14 mouse cellular contexts compared by ENCODE assay signal in genomic region chr14:27341486-27341885, GRCm38 (mm10).
DNase-seq lines count a peak whose midpoint lies in the region; ATAC-seq and TF ChIP-seq lines count a peak whose summit lies in the region.
"Had no signal": no experiment of that assay in that cellular context is flagged by ENCODE, and none has a peak within 500 bp of the region (broad histone marks: within the 10 kb centered on the region; RNA-seq: fewer than 3 reads in every experiment).

No protein-coding gene starts in this region.

- no peak for DNase-seq in heart, embryonic 10.5 days (ENCODE audit: low spot score)
- DNase-seq in heart, adult 8-10 months (ENCODE audit: low spot score): no peak
- peak; percentile 89 for DNase-seq in 416B (ENCODE audit: low read depth)
- no peak for DNase-seq in frontal cortex, adult 2 months (ENCODE audit: extremely low spot score in 1 of 2, low spot score in 1 of 2)
- DNase-seq in midbrain, embryonic 11.5 days (ENCODE audit: low spot score, missing footprints): no peak
- DNase-seq in embryo, embryonic 11 days: no peak
- DNase-seq: adrenal gland, postnatal 10 days; cerebellum, adult 9-10 months had no signal

- peaks cover 30% of the 10 kb centered on the region for H3K4me1 ChIP-seq in heart, embryonic 10.5 days
- H3K4me1 ChIP-seq in brown adipose tissue, adult 24 weeks (ENCODE audit: control insufficient read depth, insufficient read depth, insufficient read length, low read length): peaks cover 31% of the 10 kb centered on the region
- H3K4me1 ChIP-seq in midbrain, embryonic 11.5 days (ENCODE audit: control insufficient read depth, insufficient read depth, low read length): no peaks in the 10 kb centered on the region
- H3K4me1 ChIP-seq: embryonic facial prominence, embryonic 13.5 days had no signal

- TF ChIP-seq POLR2A in myocyte (IDR thresholded peaks at IDR 0.05; ENCODE audit: insufficient read length, low read depth): no peak

- H3K9me3 ChIP-seq in heart, embryonic 10.5 days: no peaks in the 10 kb centered on the region
- H3K9me3 ChIP-seq in midbrain, embryonic 11.5 days (ENCODE audit: control insufficient read depth, low read length): no peaks in the 10 kb centered on the region
- H3K9me3 ChIP-seq: embryonic facial prominence, embryonic 13.5 days; hindbrain, embryonic 13.5 days; limb, embryonic 15.5 days; midbrain, embryonic 10.5 days had no signal

- peak overlapping the region; percentile 60; the same call in 1 of the 2 replicates for H3K27ac ChIP-seq in heart, embryonic 10.5 days
- peak overlapping the region; percentile 4 for H3K27ac ChIP-seq in brown adipose tissue, adult 24 weeks (replicated peaks; ENCODE audit: low read depth, low read length)
- no peak overlapping the region for H3K27ac ChIP-seq in midbrain, embryonic 11.5 days (ENCODE audit: low read depth, low read length)
- H3K27ac ChIP-seq: embryonic facial prominence, embryonic 13.5 days; hindbrain, embryonic 13.5 days; limb, embryonic 15.5 days; midbrain, embryonic 10.5 days had no signal

- no peak for ATAC-seq in midbrain, embryonic 11.5 days (ENCODE audit: low FRiP score)

- peak overlapping the region; percentile 67 for H3K4me2 ChIP-seq in myocyte (ENCODE audit: low read depth)
- H3K4me2 ChIP-seq in midbrain, embryonic 11.5 days: no peak overlapping the region
- H3K4me2 ChIP-seq: embryonic facial prominence, embryonic 13.5 days; hindbrain, embryonic 13.5 days; limb, embryonic 15.5 days had no signal

- H3ac ChIP-seq in myocyte (ENCODE audit: control insufficient read depth, insufficient read length): no peak overlapping the region

- no peak overlapping the region for H3K4me3 ChIP-seq in heart, embryonic 10.5 days
- H3K4me3 ChIP-seq in brown adipose tissue, adult 24 weeks (ENCODE audit: insufficient read depth, low read depth, low read length): no peak overlapping the region
- H3K4me3 ChIP-seq in myocyte: no peak overlapping the region
- no peak overlapping the region for H3K4me3 ChIP-seq in midbrain, embryonic 11.5 days (ENCODE audit: low read depth, low read length)
- H3K4me3 ChIP-seq: embryonic facial prominence, embryonic 13.5 days; hindbrain, embryonic 13.5 days; limb, embryonic 15.5 days; midbrain, embryonic 10.5 days had no signal

- H3K36me3 ChIP-seq in heart, embryonic 10.5 days: no peaks in the 10 kb centered on the region
- no peaks in the 10 kb centered on the region for H3K36me3 ChIP-seq in myocyte (ENCODE audit: control insufficient read depth, insufficient read depth)
- H3K36me3 ChIP-seq in midbrain, embryonic 11.5 days (ENCODE audit: control insufficient read depth, insufficient read depth, low read length): no peaks in the 10 kb centered on the region
- H3K36me3 ChIP-seq: embryonic facial prominence, embryonic 13.5 days; hindbrain, embryonic 13.5 days; limb, embryonic 15.5 days; midbrain, embryonic 10.5 days had no signal

- H3K79me2 ChIP-seq in myocyte (ENCODE audit: control insufficient read depth, insufficient read depth): no peaks in the 10 kb centered on the region

- H3K9ac ChIP-seq in midbrain, embryonic 11.5 days (ENCODE audit: low read length): no peak overlapping the region
- H3K9ac ChIP-seq: embryonic facial prominence, embryonic 13.5 days; hindbrain, embryonic 13.5 days; limb, embryonic 15.5 days had no signal

- WGBS in heart, embryonic 10.5 days: 52% methylated on average over 5 of the region's 5 CpGs
- WGBS in midbrain, embryonic 11.5 days: 89% methylated on average over 5 of the region's 5 CpGs

- H3K27me3 ChIP-seq in heart, embryonic 10.5 days (ENCODE audit: insufficient read depth, poor library complexity, severe bottlenecking): peaks cover 11% of the 10 kb centered on the region
- no peaks in the 10 kb centered on the region for H3K27me3 ChIP-seq in myocyte (ENCODE audit: control insufficient read depth, insufficient read depth, insufficient read length)
- peaks cover 11% of the 10 kb centered on the region for H3K27me3 ChIP-seq in midbrain, embryonic 11.5 days (ENCODE audit: control insufficient read depth, insufficient read depth, low read length)
- H3K27me3 ChIP-seq: limb, embryonic 15.5 days had no signal

TF ChIP-seq in myocyte, 11 proteins besides CTCF, POLR2A, EP300 and RAD21:
- TF ChIP-seq REST (IDR thresholded peaks at IDR 0.05; ENCODE audit: insufficient read depth, insufficient read length) (no peak), MYOD1 (IDR thresholded peaks at IDR 0.05; ENCODE audit: control insufficient read depth in 1 of 3, insufficient read length in 2 of 3, low read depth in 2 of 3) (peak in 1 of 3 experiments; percentile 24), E2F4 (IDR thresholded peaks at IDR 0.05; ENCODE audit: insufficient read depth) (no peak), TCF3 (IDR thresholded peaks at IDR 0.05; ENCODE audit: insufficient read length, low read depth) (no peak), USF1 (IDR thresholded peaks at IDR 0.05; ENCODE audit: low read depth) (no peak), CEBPB (IDR thresholded peaks at IDR 0.05; ENCODE audit: insufficient read depth, poor library complexity, severe bottlenecking) (0 out of 2 replicates have a peak, but pooled peaks have one; percentile 37), MAX (IDR thresholded peaks at IDR 0.05; ENCODE audit: low read depth) (no peak), SRF (IDR thresholded peaks at IDR 0.05; ENCODE audit: control insufficient read depth, insufficient read length, low read depth) (no peak), TCF12 (IDR thresholded peaks at IDR 0.05; ENCODE audit: insufficient read depth, poor library complexity, severe bottlenecking) (no peak), MYOG (IDR thresholded peaks at IDR 0.05; ENCODE audit: control insufficient read depth in 1 of 3, insufficient read depth in 1 of 3, insufficient read length in 2 of 3, low read depth in 2 of 3) (no peak), POLR2AphosphoS2 (IDR thresholded peaks at IDR 0.05; ENCODE audit: insufficient read length, low read depth) (no peak)
